Mouse (Mus musculus): ENCODE data around the gene Arid3a.

Gene Arid3a

DNA sequence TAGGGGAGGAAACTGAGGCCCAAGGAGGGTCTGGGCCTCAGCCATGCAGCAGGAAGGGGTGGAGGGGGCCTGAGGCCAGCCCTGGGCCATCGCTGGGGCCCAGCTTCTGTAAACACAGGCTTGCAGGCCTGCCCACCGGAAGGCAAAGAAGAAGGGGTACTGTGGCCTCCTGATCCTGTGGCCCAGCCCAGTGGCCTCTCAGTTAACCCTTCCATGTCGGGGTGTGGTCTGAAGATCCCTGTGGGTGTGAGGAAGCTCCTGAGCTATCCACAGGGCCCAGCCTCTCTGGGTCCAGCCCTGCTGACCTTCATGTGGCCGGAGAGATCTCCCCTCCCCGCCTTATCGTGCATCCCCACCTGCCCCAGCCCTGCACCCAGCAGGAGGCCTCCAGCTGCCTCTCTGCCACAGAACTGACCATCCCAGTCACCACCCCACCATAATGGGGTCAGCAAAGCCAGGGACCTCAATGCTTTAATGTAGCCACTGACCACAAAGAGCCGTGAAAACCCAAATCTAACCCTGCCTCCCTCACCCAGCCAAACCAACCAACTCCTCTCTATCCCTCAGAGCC, 20.0 kb downstream of the Arid3a start:
- DNase-seq (ENCODE audit: low spot score in 2 of 2), result no peak

DNA sequence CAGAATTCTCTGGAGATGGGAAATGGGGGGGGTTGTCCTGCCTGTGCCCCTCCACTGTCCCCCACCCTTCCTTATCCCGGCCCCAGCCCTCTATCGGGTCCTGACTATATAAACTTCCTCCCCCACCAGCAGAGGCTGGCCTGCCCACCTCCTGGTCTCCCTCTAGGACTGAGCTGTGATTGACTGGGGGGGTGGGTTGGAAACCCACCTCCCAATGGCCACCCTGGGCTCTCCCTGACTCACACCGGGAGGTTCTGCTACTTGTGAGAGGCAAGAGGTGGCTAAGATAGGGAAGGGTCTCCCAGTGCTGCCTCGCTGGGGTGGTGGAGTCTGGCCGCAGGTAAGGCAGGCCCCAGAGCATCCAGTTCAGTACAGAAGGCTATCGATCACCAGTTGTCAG, 20.7 kb downstream of the Arid3a start:
- no peak for DNase-seq (ENCODE audit: low spot score in 2 of 2)

DNA sequence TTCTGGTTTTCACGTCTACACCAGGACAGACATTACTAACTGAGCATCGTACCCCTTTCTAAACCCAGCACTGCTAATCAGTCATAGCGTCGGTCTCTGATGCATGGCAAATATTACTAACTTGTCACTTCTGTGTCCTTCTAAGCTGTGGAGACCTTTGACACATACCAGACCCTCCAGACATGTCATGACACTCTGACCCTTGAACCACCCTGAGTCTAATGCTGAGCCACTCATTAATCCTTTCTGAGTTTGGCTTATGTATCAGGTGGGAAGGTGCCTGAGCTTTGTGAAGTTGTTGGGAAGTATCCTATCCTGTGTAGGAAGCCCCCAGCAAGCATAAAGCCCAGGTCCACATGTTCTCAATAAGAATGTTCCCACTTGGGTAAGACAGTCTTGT, 23.0 kb downstream of the Arid3a start:
- DNase-seq (ENCODE audit: low spot score in 2 of 2), result no peak

DNA sequence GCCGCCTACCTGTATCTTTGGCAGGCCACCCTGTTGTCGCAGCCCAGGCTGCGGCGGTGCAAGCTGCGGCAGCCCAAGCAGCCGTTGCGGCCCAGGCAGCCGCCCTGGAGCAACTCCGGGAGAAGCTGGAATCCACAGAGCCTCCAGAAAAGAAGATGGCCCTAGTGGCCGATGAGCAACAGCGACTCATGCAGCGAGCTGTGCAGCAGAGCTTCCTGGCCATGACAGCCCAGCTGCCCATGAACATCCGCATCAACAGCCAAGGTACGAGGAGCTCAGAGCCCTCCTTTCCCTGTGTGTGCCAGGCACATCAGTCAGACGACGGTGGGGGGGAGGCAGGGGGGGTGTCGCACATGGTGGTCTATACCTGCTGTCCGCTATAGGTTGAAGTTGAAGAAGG, 23.8 kb downstream of the Arid3a start:
- DNase-seq (ENCODE audit: low spot score in 2 of 2), result no peak

DNA sequence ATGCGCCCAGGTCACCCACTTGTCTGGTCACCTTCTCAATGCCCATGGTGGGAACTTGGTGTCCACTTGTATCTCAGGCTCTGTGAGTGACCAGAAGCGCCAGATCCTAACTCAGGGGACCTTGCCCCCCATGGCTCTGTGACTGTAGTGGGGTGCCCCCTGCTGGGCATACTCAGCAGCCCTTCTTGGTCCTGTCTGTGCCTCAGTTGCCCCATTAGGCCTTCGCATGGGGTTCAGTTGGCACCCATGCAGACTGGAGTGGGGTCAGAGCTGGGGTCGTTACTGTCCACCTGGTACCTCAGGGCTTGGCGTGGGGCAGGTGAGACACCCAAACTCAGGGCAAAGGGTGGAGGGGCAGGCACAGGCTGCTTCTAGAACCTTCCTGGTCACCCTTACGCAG, 27.1 kb downstream of the Arid3a start:
- DNase-seq (ENCODE audit: low spot score in 2 of 2), result peak in 1 of 2 experiments; percentile 61

DNA sequence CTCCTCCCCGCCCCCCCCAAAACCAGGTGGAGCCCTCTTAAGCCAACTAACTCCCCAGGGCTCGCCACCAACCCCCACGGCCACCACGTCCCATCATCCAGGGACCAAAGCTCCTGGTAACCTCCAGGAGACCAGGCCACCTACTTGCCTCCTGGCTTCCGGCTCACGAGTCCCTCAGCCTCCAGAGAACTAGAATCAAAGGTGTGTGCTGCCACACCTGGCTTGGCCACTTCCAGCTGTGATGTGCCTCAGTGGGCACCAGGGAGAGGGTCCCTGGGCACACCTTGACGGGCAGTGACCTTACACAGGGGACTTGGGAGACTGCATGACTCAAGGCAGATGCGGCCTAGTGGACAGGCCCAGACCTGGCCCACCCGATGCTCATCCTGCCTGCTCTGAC, 28.8 kb downstream of the Arid3a start:
- no peak for DNase-seq (ENCODE audit: low spot score in 2 of 2)

DNA sequence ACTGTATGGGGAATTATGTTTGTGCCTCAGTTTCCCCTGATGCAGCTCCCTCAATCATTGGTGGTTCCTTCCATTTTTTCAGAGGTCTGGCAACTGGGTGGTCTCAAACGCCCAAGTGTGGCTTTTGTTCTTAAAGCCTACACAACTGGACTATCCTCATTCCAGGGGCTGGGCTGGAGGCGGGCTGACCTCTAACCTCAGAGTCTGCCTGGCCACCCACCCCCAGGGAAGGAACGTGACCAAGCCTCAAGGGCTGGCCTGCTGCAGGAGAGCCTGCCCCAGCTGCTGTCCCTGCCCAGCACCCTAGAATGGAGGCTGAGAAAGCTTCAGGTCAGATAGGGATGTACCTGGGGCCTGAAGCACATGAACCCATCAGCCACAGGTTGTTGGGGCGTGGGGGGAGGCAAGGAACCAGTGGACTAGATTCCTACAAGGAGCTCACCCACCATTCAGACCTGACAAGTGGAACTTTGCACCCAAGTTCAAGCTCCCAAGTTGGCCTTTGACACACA, 29.9 kb downstream of the Arid3a start:
- DNase-seq (ENCODE audit: low spot score in 2 of 2), result no peak

DNA sequence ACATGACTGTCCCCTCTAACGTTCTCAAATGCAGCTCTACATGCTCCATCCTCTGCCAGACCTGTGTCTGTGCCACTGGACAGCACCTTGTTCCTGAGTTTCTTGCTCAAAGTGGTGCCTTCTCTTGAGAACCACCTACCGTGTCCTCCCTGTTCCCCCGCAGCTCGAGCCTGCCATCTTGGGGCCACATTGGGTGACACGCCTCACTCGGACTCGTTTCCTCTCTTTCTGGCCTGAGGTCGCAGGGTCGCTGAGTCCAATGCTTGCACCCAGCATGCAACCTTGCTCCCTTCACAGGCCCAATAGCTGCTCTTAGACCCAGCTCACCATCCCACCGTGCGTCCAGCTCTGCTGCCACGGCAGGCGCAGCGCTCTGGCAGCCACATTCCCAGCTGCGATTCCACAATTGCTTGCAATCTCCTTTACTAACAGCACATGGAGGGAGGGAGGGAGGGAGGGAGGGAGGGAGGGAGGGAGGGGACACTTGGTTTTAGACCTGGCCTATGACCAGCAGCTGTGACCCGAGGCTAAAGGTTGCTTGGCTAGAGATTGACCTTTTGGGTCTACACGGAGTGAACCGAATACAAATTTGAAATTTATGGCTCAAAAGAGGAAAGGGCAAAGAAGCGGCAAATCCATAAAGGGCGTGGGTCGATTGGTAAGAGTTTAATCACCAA, 31.4 kb downstream of the Arid3a start:
- peak; percentile 65 to 83 for DNase-seq (ENCODE audit: low spot score in 2 of 2)

DNA sequence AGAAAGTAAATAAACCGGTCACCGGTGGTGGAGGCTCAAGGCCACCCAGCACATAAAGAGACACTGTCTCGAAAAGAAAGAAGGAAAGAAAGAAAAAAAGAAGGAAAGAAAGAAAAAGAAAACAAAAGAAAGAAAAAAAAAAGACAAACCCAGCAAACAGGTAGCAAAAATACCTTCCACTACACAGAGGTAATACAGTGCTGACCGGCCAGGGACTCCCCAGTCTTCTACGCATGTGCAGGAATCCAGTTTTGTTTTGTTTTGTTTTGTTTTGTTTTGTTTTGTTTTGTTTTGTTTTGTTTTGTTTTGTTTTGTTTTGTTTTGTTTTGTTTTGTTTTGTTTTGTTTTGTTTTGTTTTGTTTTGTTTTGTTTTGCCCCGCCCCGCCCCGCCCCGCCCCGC, 32.6 kb downstream of the Arid3a start:
- DNase-seq (ENCODE audit: low spot score in 2 of 2), result peak in 1 of 2 experiments; percentile 28

DNA sequence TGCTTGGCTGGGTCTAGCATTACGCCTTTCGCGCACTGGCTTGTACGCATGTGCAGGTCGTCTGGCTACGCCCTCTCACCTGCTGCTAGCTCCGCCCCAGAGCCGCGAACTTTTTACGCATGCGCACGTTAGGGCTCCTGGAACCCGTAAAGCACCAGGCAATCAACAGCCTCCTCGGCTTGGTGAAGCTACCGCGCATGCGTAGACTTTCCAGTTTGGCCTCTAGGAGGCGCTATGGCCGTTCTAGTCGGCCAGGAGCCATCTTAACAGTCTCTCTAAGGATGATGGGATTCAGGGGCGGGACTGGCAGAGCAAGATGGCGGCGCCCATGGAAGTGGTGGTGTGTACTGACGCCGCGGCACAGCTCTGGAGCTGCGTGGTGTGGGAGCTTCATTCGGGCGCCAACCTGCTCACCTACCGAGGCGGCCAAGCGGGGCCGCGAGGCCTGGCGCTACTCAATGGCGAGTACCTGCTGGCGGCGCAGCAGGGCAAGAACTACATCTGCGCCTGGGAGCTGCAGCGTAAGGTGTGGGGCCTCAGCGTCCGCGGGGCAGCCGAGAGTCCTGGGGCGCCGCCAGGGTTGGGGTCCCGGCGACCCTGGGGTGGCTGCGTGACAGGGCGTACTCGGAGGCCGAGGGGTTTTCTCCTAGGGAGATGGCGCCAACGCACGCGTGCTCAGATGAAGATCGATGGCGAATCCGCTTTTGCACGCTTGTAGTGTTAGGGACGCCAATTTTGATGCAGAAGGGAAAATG, 33.2 kb downstream of the Arid3a start, which contains the start of gene Wdr18:
Gene Wdr18, plus strand, starts transcription at position 306 of the 755 bp plus-strand sequence.
- peak; percentile 99 to 100 for DNase-seq (ENCODE audit: low spot score in 2 of 2)

DNA sequence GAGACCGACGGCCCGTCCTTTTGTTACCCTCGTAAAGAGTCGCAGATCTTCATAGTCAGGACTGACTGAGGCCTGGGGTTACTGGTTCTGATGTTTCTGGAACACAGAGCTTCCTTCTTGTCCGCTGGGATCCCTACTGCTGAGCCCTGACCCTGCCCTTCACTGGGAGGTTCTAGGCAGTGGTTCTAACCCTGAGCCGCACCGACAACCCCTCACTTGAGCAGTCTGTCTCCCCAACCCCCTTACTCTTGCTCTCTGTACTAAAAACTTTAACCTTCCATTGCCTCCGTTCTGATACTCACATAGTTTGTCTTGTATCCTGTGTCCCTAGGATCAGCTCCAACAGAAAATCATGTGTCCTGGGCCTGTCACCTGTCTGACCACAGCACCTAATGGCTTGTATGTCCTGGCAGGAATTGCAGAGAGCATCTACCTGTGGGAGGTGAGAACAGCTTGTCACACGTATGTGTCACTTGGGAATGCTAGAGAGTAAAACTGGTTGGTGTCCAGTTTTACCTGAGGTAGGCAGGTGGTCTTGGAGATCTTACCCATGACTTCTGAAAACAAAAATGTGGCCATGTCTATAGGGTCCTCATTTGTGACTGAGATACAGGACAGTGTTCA, 33.9 kb downstream of the Arid3a start:
- DNase-seq (ENCODE audit: low spot score in 2 of 2), result no peak

DNA sequence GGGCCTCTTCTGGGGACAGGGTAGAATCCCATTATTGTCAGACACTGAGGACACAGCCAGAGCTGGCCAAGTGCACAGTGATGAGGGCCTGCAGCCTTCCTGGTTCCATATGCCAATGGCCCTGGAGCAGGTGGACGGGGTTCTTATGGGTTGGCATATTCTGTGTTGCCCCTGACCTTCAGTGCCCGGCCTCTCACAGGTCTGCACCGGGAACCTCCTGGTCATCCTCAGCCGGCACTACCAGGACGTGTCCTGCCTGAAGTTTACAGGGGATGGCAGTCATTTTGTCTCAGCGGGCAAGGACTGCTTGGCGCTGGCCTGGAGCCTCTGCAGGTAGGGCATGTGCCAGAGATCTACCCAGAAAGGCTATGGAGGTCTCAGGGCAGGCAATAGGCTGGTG, 37.9 kb downstream of the Arid3a start:
- DNase-seq (ENCODE audit: low spot score in 2 of 2), result no peak

DNA sequence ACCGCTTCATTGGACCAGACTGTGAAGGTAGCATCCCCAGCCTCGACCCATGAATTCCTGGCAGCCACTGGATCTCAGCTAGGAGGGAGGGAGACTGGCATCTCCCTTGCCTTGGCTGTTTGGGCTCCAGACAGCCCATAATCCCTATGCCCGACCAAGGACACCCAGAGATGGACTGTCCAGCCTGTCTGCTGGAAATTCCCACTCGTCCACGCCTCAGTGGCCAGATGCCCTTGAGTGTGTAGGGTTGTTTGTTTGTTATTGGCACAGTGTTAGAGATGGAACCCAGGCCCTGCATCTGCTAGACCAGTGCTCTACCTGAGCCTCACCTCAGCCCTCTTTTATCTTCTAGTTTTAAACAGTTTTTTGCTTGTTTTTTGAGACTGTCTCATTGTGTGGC, 38.5 kb downstream of the Arid3a start:
- DNase-seq (ENCODE audit: low spot score in 2 of 2), result no peak

DNA sequence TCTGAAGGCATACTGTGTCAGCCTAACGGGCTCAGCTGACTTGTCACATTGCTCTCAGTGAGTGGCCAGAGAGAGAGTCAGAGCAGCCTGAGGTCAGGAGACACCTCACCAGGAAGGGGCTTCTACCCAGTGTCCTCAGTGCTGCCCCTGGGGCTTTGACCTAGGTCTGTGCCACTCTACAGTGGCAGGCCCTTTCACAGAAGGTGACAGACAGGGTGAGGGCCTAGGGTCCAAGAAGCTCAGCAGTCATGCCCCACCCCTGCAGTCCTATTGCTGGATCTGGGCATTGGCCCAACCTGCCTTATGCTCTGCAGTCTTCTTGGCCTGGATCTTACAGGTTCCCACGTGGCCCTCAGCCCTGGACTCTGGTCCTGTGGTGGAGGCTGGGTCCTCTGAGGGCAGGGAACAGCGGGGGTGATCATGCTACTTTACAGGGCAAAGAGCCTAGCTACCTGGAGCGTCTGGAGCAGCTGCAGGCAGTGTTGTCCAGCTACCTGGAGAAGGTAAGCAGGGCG, 40.1 kb downstream of the Arid3a start:
- no peak for DNase-seq (ENCODE audit: low spot score in 2 of 2)

DNA sequence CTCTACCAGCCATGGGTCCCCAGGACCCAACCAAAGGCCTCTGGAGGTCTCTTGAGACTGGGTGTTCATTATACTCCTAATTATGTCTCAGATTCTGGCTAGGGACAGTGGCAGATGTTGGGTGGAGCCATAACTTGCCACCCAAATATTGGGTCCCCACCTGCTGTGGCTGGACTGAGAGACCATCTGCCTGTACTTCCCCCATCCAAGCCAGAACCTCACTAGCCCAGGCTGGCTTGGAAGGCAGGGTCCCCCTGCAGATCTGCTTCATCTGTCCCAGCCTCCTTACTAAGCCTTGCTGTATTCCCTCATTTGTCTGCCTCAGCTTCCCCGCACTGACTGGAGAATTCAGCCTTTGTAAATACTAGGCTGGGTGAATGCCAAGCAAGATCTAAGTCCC, 41.3 kb downstream of the Arid3a start:
- DNase-seq (ENCODE audit: low spot score in 2 of 2), result no peak

DNA sequence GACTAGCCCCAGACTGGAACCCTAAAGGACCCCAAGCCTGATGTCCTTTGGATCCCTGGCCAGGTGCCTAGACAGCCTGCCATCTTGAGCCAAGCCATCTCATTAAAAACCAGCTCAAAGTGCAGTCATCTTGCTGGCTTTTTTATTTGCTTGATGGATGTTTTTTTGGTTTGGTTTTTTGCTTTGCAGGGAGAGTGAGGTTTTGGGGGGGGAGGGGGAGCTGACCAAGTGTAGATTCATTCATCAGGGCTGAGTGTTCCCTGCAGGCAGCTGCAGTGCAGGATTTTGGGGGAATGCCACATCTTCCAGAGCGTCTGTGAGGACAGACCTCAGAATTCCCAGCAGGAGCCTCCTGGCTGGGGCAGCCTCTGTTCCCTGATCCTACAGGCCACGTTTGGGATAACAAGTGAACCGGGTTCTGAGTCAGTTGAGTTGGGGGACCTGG, 42.3 kb downstream of the Arid3a start:
- DNase-seq (ENCODE audit: low spot score in 2 of 2), result no peak

DNA sequence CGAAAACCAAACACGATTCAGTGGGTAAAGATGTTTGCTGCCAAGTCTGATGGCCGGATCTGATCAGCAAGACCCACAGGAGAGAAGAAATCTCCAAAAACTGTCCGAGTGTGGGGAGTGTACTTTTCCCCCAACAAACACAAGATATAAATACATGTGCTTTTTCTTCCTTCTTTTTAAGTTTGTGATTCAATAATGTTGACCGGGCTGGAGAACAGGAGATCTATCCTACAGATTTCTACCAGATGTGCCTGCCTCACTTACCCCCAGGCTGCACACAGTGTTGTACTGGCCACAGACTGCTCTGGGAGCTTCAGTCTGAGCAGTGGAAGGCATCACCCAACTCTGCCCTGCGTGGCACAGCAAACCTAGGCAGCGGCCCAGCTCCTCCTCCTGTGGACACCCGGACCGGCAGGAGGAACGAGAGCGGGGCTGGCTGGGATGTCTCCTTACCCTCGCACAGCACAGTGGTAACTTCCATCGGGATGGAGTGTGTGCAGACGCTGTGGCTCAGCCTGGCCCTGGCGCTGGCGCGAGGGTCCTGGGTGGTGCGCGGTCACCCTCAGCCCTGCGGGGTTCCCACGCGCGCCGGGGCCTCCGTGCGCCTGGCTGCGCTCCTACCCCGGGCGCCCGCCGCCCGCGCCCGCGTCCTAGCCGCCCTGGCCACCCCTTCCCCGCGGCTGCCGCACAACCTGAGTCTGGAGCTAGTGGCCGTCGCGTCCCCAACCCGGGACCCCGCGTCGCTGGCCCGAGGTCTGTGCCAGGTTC, 43.8 kb downstream of the Arid3a start, which contains the start of gene Grin3b:
Gene Grin3b, plus strand, starts transcription at position 301 of the 768 bp plus-strand sequence.
- no peak for DNase-seq (ENCODE audit: low spot score in 2 of 2)

DNA sequence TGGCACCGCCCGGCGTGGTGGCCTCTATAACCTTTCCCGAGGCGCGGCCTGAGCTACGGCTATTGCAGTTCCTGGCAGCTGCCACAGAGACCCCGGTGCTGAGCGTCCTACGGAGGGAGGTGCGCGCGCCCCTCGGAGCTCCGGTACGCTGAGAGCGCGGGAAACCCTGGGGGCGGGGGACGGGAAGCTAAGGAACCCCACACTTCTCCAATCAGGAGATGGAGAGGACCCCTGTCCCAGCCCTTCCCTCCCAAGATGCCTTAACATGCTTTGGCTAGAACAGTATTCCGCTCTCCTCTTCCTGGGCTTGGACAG, 44.3 kb downstream of the Arid3a start:
- DNase-seq (ENCODE audit: low spot score in 2 of 2), result no peak

DNA sequence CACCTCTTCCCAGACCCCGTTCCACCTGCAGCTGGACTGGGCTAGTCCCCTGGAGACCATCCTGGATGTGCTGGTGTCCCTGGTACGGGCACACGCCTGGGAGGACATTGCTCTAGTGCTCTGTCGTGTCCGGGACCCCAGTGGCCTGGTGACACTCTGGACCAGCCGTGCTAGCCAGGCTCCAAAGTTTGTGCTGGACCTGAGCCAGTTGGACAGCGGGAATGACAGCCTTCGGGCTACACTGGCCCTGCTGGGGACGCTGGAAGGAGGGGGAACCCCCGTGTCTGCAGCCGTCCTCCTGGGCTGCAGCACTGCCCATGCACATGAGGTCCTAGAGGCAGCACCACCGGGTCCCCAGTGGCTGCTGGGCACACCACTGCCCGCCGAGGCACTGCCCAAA, 46.0 kb downstream of the Arid3a start:
- DNase-seq (ENCODE audit: low spot score in 2 of 2), result no peak

DNA sequence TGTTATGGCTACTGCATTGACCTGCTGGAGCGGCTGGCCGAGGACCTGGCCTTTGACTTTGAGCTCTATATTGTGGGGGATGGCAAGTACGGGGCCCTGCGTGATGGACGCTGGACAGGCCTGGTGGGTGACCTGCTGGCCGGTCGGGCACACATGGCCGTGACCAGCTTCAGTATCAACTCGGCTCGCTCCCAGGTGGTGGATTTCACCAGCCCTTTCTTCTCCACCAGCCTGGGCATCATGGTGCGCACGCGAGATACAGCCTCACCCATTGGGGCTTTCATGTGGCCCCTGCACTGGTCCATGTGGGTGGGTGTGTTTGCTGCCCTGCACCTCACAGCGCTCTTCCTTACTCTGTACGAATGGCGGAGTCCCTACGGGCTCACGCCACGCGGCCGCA, 47.2 kb downstream of the Arid3a start:
- DNase-seq (ENCODE audit: low spot score in 2 of 2), result no peak

DNA sequence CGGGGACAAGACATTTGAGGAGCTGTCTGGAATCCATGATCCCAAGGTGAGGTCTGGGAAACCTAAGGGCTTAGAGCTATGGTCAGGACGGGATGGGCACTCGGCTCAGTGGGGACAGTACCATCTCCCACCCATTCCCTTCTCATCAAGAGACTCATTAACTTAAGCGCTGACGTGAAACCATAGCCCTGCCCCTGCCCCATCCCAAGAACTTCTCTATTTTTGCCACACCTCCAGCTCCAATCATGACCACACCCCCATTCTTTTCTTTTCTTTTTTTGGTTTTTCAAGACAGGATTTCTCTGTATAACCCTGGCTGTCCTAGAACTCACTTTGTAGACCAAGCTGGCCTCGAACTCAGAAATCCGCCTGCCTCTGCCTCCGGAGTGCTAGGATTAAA, 47.8 kb downstream of the Arid3a start:
- no peak for DNase-seq (ENCODE audit: low spot score in 2 of 2)
